Mouse (Mus musculus) neural tube, postnatal 0 days (tissue): ENCODE data around the gene Krtap5-4. TPM values are rescaled to one million over a fixed set of nuclear protein-coding genes. Genes with fewer than 3 reads are reported as not detected.

Experiments
- polyA plus RNA-seq: library from polyadenylated mRNA; unstranded; fragments of >200 nt; fragmentation: Nextera tagmentation; extraction: Ambion mirVana; gene quantifications from 2 replicates; pipeline ENCODE4 v1.2.1, GENCODE M21; 2015

Krtap5-4 gene
- polyA plus RNA-seq, result not detected in 2 replicates

DNA sequence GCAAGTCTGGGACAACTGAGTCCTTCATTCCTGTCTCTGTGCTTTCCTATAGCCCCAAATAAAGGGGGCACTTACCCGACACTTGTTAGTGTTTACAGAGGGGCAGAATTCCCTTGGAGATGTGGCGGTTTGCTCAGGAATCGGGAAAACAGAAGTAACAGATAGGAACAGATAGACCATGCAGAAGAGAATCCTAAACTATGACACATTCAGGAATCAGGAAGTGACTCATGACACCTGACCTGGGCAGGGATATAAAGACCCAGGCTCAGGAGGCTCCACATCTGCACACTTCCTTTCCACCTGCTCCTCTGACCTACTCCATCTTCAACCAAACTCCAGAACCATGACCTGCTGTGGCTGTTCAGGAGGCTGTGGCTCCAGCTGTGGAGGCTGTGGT is at the start of gene Krtap5-4:
Gene Krtap5-4 (plus strand): TSS at position 301 of the 400 bp plus-strand sequence.

DNA sequence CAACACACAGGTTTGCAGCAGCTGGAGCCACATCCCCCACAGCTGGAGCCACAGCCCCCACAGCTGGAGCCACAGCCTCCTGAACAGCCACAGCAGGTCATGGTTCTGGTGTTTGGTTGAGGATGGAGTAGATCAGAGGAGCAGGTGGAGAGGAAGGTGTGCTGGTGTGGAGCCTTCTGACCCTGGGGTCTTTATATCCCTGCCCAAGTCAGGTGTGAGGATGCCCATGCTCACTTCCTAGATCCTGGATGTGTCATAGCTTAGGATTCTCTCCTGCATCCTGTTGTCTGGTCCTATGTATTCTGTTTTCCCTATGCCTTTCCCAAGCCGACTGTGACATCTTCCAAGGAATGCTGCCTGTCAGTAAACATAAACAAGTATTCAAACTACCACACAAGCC is 45.1 kb upstream of the Krtap5-4 start, which contains the start of gene Gm2431:
Gene Gm2431 (minus strand): TSS at position 101 of the 400 bp plus-strand sequence.

DNA sequence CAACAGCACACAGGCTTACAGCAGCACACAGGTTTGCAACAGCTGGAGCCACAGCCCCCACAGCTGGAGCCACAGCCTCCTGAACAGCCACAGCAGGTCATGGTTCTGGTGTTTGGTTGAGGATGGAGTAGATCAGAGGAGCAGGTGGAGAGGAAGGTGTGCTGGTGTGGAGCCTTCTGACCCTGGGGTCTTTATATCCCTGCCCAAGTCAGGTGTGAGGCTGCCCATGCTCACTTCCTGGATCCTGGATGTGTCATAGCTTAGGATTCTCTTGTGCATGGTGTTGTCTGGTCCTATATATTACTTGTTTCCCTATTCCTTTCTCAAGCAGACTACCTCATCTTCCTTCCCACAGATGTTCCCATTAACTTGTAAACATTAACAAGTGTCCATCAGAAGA is 29.1 kb upstream of the Krtap5-4 start, which contains the start of gene Gm4559:
Gene Gm4559 (minus strand): TSS at position 101 of the 400 bp plus-strand sequence.

DNA sequence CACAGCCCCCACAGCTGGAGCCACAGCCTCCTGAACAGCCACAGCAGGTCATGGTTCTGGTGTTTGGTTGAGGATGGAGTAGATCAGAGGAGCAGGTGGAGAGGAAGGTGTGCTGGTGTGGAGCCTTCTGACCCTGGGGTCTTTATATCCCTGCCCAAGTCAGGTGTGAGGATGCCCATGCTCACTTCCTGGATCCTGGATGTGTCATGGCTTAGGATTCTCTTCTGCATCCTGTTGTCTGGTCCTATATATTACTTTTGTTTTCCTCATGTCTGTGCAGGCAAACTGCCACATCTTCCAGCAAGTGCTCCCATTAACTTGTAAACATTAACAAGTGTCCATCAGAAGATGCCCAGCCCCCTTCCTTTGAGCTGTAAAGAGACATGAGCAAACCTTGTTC is 6.3 kb upstream of the Krtap5-4 start, which contains the start of gene Krtap5-1:
Gene Krtap5-1 (minus strand): TSS at position 101 of the 400 bp plus-strand sequence.

Other genes with a start within 250 kb of the Krtap5-4 start
- 42.3 and 44.3 TPM in 2 replicates for gene Mob2, start 242.5 kb upstream of the Krtap5-4 start, polyA plus RNA-seq
- 122 and 126 TPM in 2 replicates for gene Dusp8, start 207.7 kb upstream of the Krtap5-4 start, polyA plus RNA-seq
- gene Gm45618, start 182.8 kb upstream of the Krtap5-4 start, polyA plus RNA-seq, result not detected in 2 replicates
- not detected in 2 replicates for gene Gm39115, start 167.5 kb upstream of the Krtap5-4 start, polyA plus RNA-seq
- gene Gm45337, start 158.9 kb upstream of the Krtap5-4 start, polyA plus RNA-seq, result not detected in 2 replicates
- not detected in 2 replicates for gene Gm29735, start 146.4 kb upstream of the Krtap5-4 start, polyA plus RNA-seq
- not detected in 2 replicates for gene Gm4553, start 137.8 kb upstream of the Krtap5-4 start, polyA plus RNA-seq
- not detected in 2 replicates for gene Krtap5-2, start 127.5 kb upstream of the Krtap5-4 start, polyA plus RNA-seq
- not detected in 2 replicates for gene Gm10153, start 113.2 kb upstream of the Krtap5-4 start, polyA plus RNA-seq
- gene Krtap5-3, start 102.2 kb upstream of the Krtap5-4 start, polyA plus RNA-seq, result not detected in 2 replicates
- gene Gm7579, start 91.7 kb upstream of the Krtap5-4 start, polyA plus RNA-seq, result not detected in 2 replicates
- not detected in 2 replicates for gene Krtap5-5, start 73.6 kb upstream of the Krtap5-4 start, polyA plus RNA-seq
- gene Gm40460, start 62.5 kb upstream of the Krtap5-4 start, polyA plus RNA-seq, result not detected in 2 replicates
- gene Gm2431, start 45.2 kb upstream of the Krtap5-4 start, polyA plus RNA-seq, result not detected in 2 replicates
- gene Gm4559, start 29.2 kb upstream of the Krtap5-4 start, polyA plus RNA-seq, result not detected in 2 replicates
- not detected in 2 replicates for gene Krtap5-1, start 6.4 kb upstream of the Krtap5-4 start, polyA plus RNA-seq
- gene Ifitm10, start 70.2 kb downstream of the Krtap5-4 start, polyA plus RNA-seq, result 31.7 and 34.0 TPM in 2 replicates
- gene Gm49369, start 79.1 kb downstream of the Krtap5-4 start, polyA plus RNA-seq, result 1.2 TPM in 1 of 2 replicates, not detected in the other
- gene Ctsd, start 84.5 kb downstream of the Krtap5-4 start, polyA plus RNA-seq, result 389 and 402 TPM in 2 replicates
- 0.35 TPM in 1 of 2 replicates, not detected in the other for gene Syt8, start 131.3 kb downstream of the Krtap5-4 start, polyA plus RNA-seq
- 4.1 and 5.3 TPM in 2 replicates for gene Tnni2, start 138.3 kb downstream of the Krtap5-4 start, polyA plus RNA-seq
- 9.9 and 11.5 TPM in 2 replicates for gene Lsp1, start 157.3 kb downstream of the Krtap5-4 start, polyA plus RNA-seq
- 5.2 and 7.0 TPM in 2 replicates for gene Tnnt3, start 195.3 kb downstream of the Krtap5-4 start, polyA plus RNA-seq
- 27.4 and 27.9 TPM in 2 replicates for gene Mrpl23, start 229.1 kb downstream of the Krtap5-4 start, polyA plus RNA-seq